Mouse (Mus musculus): ENCODE results near the gene Sike1.

Gene Sike1

DNA sequence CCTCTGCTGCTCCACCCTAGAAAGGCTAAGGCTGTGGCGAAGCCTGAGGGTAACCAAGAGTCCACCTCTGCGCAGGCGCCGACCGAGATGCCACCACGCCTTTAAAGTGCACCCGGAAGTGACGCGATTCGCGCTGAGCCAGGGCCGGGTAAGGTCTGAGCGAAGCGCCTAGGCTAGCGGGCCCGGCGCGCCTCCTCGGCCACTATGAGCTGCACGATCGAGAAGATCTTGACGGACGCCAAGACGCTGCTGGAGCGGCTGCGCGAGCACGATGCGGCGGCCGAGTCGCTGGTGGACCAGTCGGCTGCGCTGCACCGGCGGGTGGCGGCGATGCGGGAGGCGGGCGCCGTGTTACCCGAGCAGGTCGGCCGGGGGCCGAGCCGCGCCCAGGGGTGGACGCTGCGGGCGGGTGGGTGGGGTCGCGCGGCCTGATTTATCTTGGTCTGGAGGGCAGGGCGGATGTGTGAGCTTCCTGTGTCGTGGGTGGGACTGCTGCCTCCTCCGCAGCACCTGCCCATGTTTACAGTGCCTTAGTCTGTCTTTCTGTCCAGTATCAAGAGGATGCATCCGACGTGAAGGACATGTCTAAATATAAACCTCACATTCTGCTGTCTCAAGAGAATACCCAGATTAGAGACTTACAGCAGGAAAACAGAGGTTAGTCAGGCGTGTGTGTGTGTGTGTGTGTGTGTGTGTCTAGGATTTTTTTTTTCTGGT, at the start of gene Sike1:
Gene Sike1, plus strand, starts transcription at position 104 of the 717 bp plus-strand sequence.
- in situ Hi-C loops (cut with MboI, MseI): loop anchor here (10.0 kb wide), 1 partner anchor 1401 kb away; no protein-coding TSS in a partner anchor

DNA sequence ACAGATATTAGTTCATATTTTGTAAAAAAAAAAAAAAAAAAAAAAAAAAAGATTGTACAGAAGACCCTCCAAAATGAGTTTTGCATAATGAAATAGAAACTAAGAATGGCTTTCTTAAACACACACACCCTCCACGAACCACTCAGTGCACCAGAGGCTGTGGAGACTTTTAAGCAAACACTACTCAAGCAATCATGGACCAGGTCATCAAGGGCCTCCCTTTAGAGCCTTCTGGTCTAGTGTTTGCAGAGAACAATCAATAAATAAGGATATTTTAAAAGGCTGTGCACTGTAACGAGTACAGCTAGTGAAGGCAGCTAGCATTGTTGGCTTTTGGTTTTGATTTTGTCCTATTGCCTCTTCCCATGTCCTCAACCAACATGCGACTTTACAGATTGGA, 49.2 kb upstream of the Sike1 start:
- in situ Hi-C loops (cut with MboI, MseI): no loop called here

DNA sequence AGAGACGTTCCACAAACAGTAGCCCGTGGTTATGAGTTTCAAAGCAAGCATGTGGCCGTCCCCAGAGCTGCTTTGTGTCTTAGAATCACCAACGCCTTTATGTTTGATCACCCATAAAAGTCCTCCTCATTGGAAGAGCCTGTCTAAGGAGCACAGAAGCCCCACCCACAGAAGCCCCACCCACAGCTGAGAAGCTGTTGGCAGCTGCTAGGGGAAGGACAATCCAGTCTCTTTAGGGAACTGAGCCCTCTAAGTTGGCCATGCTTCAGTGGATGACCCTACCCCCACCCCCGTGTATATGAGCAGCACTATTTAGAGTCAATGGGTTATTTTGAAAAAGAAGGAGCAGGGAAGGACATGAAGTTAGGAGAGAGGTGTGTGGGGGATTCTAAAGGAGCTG, 48.6 kb upstream of the Sike1 start:
- in situ Hi-C loops (cut with MboI, MseI): no loop called here

DNA sequence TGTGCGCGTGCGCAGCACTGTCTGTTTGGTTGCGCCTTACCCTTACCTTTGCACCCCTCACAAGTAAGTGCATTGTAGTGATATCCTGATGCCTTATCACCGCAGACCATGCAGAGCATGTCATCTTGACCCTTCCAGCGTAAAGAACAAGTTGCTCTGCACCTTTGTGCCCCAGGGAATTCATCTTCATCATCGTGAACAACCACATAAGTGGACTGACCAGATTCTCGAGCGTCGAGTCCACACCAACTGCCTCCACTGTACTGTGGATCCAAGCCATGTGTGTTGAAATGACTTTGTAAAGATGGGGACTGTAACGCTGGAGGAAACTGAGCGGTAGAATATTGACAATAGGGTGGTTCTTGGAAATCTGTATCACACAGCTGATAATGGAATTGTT, 41.0 kb upstream of the Sike1 start:
- in situ Hi-C loops (cut with MboI, MseI): no loop called here

DNA sequence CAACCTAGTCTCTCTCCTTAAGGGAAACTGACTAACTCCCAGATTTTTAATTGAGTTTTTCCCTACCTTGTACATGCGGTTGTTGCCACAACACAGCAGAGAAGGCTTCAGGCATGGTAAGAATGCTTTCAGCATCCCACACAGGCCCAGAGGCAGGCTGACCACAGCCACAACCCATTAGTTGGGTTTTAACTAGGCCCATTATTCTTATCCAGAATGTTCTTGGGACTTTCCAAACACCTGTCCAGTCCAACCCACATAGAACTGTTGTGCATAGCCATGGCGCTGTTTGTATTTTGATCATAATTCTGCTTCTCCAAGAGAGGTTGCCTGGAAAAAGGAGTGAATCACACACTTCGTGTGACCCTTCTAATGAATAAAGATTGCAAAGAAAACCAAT, 40.4 kb upstream of the Sike1 start:
- in situ Hi-C loops (cut with MboI, MseI): no loop called here

DNA sequence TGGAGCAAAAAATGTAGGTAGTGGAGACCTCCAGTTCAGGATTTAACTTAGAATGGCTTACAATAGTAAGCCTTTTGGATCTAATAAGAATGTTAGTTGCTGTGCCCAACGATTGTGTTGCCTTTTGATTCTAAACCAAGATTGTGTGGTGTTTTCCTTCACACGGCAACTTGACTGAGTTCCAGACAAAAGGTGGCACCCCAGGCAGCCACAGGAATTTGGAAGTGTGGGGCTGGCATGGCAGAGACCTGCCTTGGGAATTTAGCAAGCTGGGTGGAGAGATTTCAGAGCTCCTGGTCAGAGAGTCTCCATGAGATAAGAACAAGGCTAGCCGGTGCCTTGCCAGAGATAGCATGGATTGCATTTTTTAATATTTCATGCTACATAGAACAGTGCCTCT, 39.9 kb upstream of the Sike1 start:
- in situ Hi-C loops (cut with MboI, MseI): no loop called here

DNA sequence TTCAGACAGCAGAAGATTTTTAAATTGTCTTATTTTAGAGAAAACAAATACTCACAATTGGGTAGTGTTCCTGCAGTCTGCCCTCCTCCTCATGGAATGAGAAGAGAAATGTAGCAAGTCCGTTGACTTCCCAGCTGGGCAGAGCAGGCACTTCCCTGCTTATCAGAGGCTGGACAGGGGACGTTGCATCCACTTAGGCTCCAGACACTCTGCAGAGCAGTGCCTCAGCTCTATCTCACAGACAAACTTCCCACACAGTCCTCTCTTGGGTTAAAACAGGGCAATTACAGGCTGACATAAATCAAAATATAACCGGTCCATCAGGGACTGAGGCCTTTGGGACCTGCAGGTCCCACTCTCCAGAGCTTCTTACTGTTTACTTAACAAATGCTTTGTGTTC, 31.5 kb upstream of the Sike1 start, which contains the start of gene Nr1h5:
Gene Nr1h5, minus strand, starts transcription at position 101 of the 400 bp plus-strand sequence.
- in situ Hi-C loops (cut with MboI, MseI): no loop called here

DNA sequence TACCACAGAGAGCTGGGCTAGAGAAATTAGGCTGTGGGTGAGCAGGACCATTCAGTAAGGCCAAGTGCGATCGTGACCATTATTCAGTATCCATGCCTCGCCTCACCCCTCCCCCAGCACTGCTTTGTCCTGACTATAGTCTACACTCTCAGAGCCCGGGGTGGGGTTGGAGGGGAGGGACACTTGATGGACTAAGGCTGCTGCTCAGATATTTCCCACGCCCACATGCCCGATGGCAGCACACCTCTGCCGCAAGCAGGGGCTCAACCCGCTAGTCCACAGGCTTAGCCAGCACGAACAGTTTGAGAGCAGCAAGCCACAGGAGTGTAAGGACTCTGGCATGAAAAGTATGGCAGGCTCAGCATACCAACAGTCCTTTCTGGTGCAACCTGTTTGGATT, 25.4 kb upstream of the Sike1 start:
- in situ Hi-C loops (cut with MboI, MseI): no loop called here

DNA sequence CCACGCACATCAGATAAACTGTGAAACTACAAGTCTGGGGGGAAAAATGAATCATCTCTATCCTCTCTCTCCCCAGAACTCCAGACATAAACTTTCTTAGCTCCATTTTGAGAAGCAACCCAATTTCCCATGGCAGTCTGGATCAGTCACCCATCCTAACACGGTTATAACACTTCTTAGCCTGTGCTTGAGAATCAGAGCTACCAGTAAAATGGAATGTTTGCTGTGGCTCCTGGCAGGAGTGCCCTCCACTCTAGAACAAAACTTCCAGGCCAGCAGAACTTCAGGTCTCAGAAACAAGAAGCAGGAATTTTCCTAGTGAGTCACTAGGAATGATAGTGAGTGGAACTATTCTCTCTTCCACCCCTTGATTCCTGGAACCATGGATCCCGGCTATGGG, 25.0 kb upstream of the Sike1 start:
- in situ Hi-C loops (cut with MboI, MseI): no loop called here

DNA sequence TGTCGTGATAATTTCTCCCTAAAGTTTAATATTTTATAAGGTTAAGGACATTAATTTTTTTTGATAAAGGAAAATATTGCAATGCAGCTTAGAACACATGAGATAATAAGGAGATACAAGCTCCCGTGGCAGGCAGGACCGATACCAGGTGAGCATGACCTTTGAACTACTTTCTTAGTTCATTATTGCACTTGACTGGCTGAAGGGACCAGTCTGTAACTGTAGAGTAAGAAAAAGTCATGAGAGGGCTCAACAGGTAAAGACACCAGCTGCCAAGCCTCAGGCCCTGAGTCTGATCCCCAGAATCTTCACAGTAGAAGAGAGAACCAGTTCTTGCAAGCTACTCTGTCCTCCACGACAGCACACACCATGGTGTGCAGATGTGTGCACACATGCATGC, 18.6 kb upstream of the Sike1 start:
- in situ Hi-C loops (cut with MboI, MseI): no loop called here

DNA sequence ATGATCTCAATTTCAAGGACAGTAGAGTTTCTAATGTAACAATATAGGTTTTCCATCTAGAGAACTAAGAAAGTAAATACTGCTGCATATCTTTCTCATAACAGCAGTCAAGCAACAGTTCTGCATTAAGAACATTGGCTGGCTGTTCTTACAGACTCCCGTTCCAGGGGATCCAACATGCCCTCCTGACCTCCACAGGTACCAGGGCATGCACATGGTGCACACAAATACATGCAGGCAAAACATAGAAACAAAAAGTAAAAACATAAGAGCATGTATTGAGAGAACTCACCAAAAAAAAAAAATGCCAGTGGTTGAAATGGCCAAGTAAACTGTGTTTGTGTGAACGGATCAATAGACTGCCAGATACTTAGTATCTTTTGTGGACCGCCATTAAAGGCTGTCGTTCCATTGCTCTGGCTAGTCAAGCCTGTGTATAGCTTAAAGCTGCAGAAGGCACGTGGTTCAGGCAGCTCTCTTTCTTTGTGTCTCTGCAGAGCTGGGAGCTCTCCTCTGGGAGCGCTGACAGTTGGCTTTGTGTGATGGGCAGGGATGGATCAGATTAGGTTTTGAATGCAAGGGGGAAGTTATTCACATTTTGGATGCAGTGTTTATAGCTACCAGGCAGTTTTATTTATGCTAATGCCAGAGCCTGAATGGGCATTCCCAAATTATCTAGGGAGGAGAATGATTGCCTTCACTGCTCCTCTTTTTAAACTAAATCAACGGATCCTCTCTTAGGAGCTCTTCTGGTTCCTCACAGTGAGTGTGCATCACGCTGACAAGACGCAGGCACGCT, 15.8 kb upstream of the Sike1 start:
- in situ Hi-C loops (cut with MboI, MseI): no loop called here

DNA sequence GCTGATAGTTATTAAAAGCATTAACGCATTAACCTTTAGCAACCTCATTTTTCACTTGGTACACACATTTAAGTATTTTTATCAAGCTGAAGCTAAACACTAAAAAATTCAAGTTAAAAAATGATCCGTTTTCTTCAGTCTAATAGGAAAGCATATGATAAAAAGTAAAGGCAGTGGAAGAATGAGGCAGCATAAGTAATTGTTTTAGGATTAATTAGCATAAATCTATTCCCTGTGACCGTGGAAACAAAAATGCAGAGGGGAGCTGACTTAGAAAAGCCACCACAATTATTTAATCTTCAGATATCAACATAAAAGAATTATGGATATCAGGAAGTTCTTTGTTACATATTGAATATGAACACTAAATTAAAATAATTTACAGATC, 15.2 kb upstream of the Sike1 start:
- in situ Hi-C loops (cut with MboI, MseI): no loop called here

DNA sequence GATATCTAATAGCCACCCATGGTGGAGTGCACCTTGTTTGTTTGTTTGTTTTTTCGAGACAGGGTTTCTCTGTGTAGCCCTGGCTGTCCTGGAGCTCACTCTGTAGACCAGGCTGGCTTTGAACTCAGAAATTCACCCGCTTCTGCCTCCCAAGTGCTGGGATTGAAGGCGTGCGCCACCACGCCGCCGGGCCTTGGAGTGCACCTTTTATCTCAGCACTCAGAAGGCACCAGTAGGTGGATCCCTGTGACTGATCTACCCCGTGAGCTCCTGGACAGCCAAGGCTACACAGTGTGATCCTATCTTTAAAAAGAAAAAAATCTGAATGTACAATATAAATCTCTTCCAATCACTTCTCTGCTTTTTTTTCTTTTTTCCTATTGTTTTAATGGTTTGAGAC, 4.5 kb upstream of the Sike1 start:
- in situ Hi-C loops (cut with MboI, MseI): loop anchor here (5.0 to 10.0 kb wide), 2 partner anchors 264 to 1396 kb away; no protein-coding TSS in a partner anchor

DNA sequence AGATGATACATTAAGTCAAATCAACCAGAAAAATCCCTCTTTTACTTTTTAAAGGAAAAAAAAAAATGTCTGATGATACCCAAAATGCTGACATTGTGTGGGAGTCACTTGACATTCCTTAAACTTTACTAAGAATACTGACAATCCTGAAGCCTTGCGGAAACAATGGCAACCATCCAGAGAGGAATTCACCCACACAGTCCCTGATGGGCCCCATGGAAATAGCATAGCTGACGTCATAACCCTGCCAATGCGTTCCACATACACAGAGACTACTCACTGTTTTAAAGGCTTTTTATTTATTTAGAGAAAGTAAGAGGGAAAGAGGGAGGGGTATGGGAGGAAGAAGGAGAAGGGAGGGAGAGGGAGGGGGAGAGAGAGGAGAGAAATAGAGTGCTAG, 2.6 kb upstream of the Sike1 start:
- in situ Hi-C loops (cut with MboI, MseI): loop anchor here (5.0 to 10.0 kb wide), 2 partner anchors 266 to 1398 kb away; no protein-coding TSS in a partner anchor

DNA sequence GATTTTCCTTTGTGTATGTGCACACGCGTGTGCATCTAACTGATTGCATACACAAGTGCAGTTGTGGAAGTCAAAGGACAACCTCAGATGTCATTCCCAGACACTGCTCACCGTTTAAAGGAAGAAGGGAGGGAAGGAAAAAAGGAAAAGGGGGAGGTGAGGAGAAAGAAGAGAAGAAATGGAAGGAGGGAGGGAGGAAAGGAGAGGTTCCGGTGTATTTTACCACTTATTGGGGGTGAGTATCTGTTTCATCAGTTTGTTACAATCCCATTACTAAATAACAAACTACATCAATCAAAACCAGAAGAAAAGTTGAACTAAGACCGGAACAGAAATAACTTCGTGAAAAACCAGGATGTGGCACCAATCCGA, 289 bp upstream of the Sike1 start:
- in situ Hi-C loops (cut with MboI, MseI): loop anchor here (10.0 kb wide), 1 partner anchor 1400 kb away; no protein-coding TSS in a partner anchor

DNA sequence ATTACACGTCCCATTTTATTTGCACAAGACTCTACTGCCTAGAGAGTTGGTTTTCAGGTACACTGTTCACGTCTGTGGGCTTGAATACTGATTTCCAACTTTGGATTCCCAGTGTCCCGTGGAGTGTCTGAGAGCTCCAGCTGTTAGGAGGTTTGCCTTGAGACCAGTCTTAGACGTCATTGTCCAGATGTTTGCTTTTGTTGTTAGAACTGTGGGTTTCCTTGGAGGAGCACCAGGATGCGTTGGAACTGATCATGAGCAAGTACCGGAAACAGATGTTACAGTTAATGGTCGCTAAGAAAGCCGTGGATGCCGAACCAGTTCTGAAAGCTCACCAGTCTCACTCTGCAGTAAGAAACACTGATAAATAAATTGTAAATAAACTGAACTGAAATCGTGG, 1.5 kb downstream of the Sike1 start:
- in situ Hi-C loops (cut with MboI, MseI): loop anchor here (10.0 kb wide), 1 partner anchor 1402 kb away; no protein-coding TSS in a partner anchor

DNA sequence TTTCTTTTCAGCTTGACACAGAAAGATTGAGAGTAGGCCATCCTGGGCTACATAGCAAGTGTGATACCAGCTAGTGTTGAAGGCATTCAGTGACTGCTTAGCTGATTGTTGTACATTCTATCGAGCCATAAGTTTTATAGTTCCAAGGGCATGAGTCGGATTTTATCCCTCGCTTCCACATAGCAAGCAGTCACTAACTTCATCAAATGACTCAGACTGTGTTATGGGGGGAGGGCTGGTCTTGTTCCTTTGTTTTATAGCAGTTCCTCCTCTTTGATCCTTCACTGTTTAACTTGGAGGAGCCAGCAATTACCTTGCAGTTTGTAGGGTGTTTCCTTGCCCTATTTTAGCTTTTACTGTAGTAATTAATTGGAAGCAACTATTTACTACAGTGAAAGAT, 2.1 kb downstream of the Sike1 start:
- in situ Hi-C loops (cut with MboI, MseI): loop anchor here (10.0 kb wide), 1 partner anchor 1403 kb away; no protein-coding TSS in a partner anchor

DNA sequence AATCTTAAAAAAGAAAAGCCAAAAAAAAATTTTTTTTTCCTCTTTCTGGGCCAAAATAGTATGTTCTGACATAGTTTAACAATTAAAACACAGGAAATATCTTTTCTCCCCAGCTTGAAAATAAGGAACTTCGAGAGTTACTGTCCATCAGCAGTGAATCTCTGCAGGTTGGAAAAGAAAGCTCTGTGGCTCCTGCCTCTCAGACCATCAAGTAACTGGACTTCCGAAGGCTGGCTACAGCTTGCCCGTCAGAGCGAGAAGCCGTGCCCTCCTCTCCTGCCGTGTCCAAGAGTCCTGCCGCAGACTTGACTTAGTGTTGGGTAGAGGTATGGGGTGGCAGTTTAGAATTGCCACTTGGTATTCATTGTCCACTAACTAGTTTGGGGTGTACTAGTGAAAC, 6.1 kb downstream of the Sike1 start:
- in situ Hi-C loops (cut with MboI, MseI): no loop called here

DNA sequence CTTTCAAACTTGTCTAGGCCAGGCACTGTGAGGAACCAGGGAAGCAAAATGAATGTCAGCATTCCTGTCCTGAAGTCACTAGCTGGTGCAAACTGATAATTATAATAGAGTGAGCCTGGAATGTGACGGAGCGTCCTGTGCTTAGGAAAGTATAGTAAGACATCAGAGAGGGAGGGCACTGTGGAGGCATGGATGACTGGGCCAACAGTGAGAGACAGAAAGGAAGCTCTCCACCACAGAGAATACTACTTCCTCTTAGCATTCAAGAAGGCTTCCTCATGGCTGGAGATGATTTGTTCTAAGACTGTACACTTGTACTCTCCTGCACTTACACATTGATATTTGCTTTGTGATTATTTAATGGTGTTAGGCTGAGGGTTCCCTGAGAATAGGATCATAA, 21.8 kb downstream of the Sike1 start:
- in situ Hi-C loops (cut with MboI, MseI): no loop called here

DNA sequence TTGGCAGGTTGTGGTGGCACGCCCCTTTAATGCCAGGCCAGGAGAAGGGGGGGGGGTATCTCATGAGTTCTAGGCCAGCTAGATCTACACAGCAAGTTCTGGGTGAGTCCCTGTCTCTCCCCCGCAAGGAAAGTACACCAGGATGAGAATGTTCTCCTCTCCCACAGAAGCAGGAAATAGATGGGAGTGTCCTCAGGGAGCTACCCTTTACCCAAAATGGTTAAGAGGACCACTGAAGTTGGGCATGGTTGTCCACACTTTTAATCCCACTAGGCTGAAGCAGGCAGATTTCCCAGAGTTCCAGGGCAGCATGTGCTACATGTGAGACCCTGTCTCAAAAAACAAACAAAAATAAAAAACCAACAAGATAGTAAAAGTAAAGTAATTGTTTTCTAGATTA, 24.0 kb downstream of the Sike1 start:
- in situ Hi-C loops (cut with MboI, MseI): no loop called here

DNA sequence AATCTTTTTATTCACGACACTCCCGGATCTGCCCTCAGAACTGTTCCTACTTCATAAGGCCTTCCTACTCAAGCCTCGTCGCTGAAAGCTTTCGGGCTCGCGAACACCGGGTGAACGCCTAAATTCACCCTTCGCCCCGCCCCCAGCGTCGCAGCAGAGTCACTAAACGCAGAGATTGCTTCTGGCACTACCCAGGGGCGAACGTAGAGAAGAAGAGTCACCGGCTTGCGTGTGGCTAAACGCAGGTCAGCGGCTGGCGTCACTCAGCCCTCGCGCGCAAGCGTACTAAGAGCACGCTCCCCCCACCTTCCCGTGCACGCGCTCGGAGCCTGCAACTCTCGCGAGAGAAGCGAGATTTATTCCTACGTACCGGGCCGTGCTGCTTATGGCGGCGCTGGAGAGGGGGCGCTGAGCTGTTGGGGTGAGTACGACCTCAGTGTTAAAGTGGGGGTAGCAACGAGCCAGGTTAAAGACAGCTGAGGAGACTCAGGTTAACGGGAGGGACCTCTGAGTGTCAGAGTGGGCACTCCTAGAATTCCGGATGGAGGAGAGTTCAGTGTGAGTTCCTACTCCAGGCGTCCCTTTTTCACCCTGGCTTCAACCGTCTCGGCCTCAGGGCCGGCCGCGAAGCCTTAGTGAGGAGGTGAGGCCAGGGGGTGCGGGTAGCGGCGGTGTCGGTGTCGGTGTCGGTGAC, 24.9 kb downstream of the Sike1 start, which contains the start of gene Csde1:
Gene Csde1, plus strand, starts transcription at position 178 of the 694 bp plus-strand sequence.
- in situ Hi-C loops (cut with MboI, MseI): no loop called here

Data from T-helper 2 cell (primary cell).